Mouse (Mus musculus) midbrain, postnatal 0 days (tissue): ENCODE results near the gene Cd79b. TPM values are rescaled to one million over a fixed set of nuclear protein-coding genes. Genes with fewer than 3 reads are reported as not detected.

Experiments used
- ATAC-seq: fragments of 200-750 bp; cut with Nextera tagmentation; 2 replicates; pipeline ENCODE4 v1.8.0; 2017; ENCODE audit warnings: moderate number of reproducible peaks, mild to moderate bottlenecking, moderate TSS enrichment, moderate library complexity; ENCODE audit not compliant: low FRiP score
- DNase-seq: peaks from one replicate; pipeline ENCODE4 v3.0.0-alpha.2; 2015; ENCODE audit warnings: low spot score
- H3K27ac ChIP-seq: fragments of 300-500 bp; sonication (generic); 2 replicates; pipeline ENCODE4 v1.5.1; 2014; ENCODE audit warnings: low read depth, mild to moderate bottlenecking, low read length, mixed read lengths
- H3K27me3 ChIP-seq: fragments of 300-500 bp; sonication (generic); 2 replicates; pipeline ENCODE4 v1.6.1; 2014; ENCODE audit warnings: low read length, control low read depth, mixed read lengths; ENCODE audit not compliant: insufficient read depth
- H3K36me3 ChIP-seq: fragments of 300-500 bp; sonication (generic); 2 replicates; pipeline ENCODE4 v1.6.1; 2014; ENCODE audit warnings: low read length, control low read depth, mixed read lengths; ENCODE audit not compliant: insufficient read depth
- H3K4me1 ChIP-seq: fragments of 300-500 bp; sonication (generic); 2 replicates; pipeline ENCODE4 v1.6.1; 2014; ENCODE audit warnings: mild to moderate bottlenecking, control low read depth, antibody characterized with exemption, low read length, mixed read lengths; ENCODE audit not compliant: insufficient read depth
- H3K4me2 ChIP-seq: fragments of 300-500 bp; sonication (generic); 2 replicates; pipeline ENCODE4 v1.6.1; 2014; ENCODE audit warnings: low read depth, mild to moderate bottlenecking, low read length, mixed read lengths; ENCODE audit not compliant: poor library complexity, severe bottlenecking
- H3K4me3 ChIP-seq: fragments of 300-500 bp; sonication (generic); 2 replicates; pipeline ENCODE4 v1.5.1; 2014; ENCODE audit warnings: low read depth, mild to moderate bottlenecking, low read length, moderate library complexity
- H3K9ac ChIP-seq: fragments of 300-500 bp; sonication (generic); replicated peaks from 2 replicates; pipeline ENCODE4 v1.6.1; 2014; ENCODE audit warnings: mild to moderate bottlenecking, low read length, moderate library complexity, mixed read lengths; ENCODE audit not compliant: poor library complexity, severe bottlenecking
- H3K9me3 ChIP-seq: fragments of 300-500 bp; sonication (generic); 2 replicates; pipeline ENCODE4 v1.6.1; 2016; ENCODE audit warnings: low read length, control low read depth
- CTCF ChIP-seq: IDR thresholded peaks from 2 replicates; pipeline ENCODE4 v1.5.1; 2016; ENCODE audit warnings: antibody characterized with exemption, mild to moderate bottlenecking
- WGBS: fragments of 180-500 bp; shearing (Covaris S2); extraction: QIAGEN DNeasy Blood & Tissue Kit; methylation state at CpG from one replicate; pipeline ENCODE4 v1.1.7; 2014; 5-methylcytosine and 5-hydroxymethylcytosine counted together
- polyA plus RNA-seq: library from polyadenylated mRNA; unstranded; fragments of >200 nt; fragmentation: Nextera tagmentation; extraction: Ambion mirVana; gene quantifications from 2 replicates; pipeline ENCODE4 v1.2.1, GENCODE M21; 2015
- total RNA-seq: library from RNA; depleted of rRNA; stranded (reverse); fragments of >200 nt; gene quantifications from 2 replicates; pipeline ENCODE4 v1.2.3, GENCODE M21; 2014

The Cd79b gene
- total and polyA plus RNA-seq, 2 experiments from 2014 or later, result 0.38 to 1.1 TPM

DNA sequence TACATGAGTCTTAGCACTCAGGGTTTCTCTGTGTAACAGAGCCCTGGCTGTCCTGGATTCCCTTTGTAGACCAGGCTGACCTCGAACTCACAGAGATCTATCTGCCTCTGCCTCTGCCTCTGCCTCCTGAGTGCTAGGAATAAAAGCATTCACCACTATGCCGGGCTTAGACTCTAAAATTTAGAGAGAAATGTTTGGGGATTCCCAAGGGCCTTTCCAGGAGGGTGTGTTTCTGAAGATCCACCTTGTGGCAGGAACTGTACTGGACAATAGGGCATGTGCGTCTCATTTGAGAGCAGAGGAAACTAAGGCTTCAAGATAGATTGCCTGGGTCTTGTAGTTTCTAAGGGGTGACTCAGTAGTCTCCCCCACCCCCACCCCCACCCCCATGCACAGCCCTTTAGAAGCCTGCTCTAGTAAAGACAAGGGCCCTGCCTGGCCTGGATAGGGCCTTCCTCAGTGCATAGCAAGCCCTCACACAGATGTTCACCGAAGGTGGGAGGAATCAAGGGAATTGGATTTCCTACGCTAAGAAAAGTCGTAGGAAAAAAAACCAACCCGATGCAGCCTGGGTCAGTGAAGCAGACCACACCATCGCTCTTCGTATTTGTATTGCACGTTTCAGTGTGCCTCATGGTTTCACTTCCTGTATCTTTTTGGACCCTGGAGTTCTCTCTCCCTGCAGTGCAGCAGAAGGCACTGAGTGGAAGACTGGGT lies 9.1 kb downstream of the Cd79b start:
- H3K27ac ChIP-seq, result no peak overlapping the region
- H3K4me1 ChIP-seq, result no peaks in the 10 kb centered on the region
- ATAC-seq (no peak), DNase-seq (no peak)
- H3K4me3 ChIP-seq, result no peak overlapping the region
- H3K9ac ChIP-seq, result no peak overlapping the region
- 84% methylated on average over 10 of the region's 10 CpGs for WGBS
- no peaks in the 10 kb centered on the region for H3K27me3 ChIP-seq
- H3K36me3 ChIP-seq, result no peaks in the 10 kb centered on the region
- no peak overlapping the region for H3K4me2 ChIP-seq
- no peak for TF ChIP-seq CTCF
- no peaks in the 10 kb centered on the region for H3K9me3 ChIP-seq

DNA sequence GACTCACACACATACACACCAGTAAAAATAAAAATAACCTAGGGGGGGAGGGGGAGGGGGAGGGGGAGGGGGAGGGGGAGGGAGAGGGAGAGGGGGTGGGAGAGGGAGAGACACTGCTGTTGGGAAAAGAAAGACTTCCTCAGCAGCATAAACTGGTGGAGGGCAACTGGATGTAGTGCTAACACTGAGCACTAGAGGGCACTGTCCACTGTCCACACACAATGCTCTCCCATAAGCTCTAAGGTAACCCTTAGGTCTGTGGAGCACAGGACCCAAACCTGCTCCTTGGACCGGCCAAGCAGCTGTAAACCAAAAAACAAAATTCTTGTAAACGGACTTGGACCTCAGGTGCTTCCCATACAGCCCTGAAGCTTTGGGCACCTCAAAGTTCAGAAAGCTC lies 11.9 kb downstream of the Cd79b start:
- peak; percentile 46 for DNase-seq
- 17% methylated on average over 2 of the region's 2 CpGs for WGBS
- H3K4me3 ChIP-seq, result no peak overlapping the region
- TF ChIP-seq CTCF, result peak; percentile 79
- H3K4me1 ChIP-seq, result no peaks in the 10 kb centered on the region
- no peak overlapping the region for H3K27ac ChIP-seq
- H3K4me2 ChIP-seq, result no peak overlapping the region
- ATAC-seq, result no peak
- no peak overlapping the region for H3K9ac ChIP-seq
- no peaks in the 10 kb centered on the region for H3K9me3 ChIP-seq
- no peaks in the 10 kb centered on the region for H3K27me3 ChIP-seq
- H3K36me3 ChIP-seq, result no peaks in the 10 kb centered on the region

DNA sequence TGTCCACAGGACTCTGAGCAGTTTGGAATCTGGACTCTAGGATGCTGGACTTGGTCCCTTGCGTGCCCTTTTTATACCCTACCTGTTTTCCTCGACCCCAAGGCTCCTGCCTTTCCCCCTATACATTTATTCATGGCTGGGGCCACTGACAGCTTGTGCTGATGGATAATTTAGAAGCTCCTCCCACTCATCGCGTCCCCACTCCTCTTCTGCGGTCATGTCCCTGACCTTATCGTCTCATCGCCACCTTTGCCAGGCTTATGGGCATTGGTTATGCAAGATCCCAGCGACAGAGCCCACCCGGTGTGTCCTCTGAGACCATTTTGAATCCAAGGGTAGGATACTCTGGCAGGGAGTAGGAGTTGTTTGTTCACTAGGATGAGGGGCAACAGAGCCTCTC lies 12.8 kb downstream of the Cd79b start, which contains the start of gene Gh:
Gene Gh (minus strand): TSS at position 101 of the 400 bp plus-strand sequence.
- DNase-seq (no peak), ATAC-seq (no peak)
- H3K27me3 ChIP-seq, result no peaks in the 10 kb centered on the region
- WGBS, result 81% methylated on average over 9 of the region's 9 CpGs
- TF ChIP-seq CTCF, result no peak
- H3K27ac ChIP-seq, result no peak within 1 kb of the TSS
- no peaks in the 10 kb centered on the region for H3K9me3 ChIP-seq
- no peaks in the 10 kb centered on the region for H3K4me1 ChIP-seq
- H3K4me3 ChIP-seq, result no peak within 1 kb of the TSS
- H3K9ac ChIP-seq, result no peak within 1 kb of the TSS
- no peak within 1 kb of the TSS for H3K4me2 ChIP-seq
- H3K36me3 ChIP-seq, result no peaks in the 10 kb centered on the region

DNA sequence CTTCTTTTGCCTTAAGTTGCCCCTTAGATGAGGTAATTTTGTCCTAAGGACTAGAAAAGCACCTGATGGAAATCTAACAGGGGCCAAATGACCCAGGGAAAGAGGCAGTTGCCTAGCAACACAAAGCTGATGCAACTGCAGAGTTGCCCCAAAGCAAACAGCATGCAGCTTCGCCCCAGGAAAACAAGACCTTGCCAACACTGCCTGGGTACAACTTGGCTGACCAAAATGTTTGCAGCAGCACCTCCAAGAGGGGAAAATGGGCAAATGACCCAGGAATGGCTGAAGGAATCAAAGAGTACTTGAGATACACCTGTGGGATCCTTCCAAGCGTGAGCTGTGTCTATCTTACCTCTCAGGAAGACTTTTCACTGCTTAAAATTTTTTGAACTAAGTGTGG lies 22.7 kb downstream of the Cd79b start:
- no peak overlapping the region for H3K27ac ChIP-seq
- ATAC-seq (no peak), DNase-seq (no peak)
- H3K4me3 ChIP-seq, result no peak overlapping the region
- TF ChIP-seq CTCF, result no peak
- no peak overlapping the region for H3K9ac ChIP-seq
- H3K27me3 ChIP-seq, result no peaks in the 10 kb centered on the region
- 87% methylated on average over 2 of the region's 2 CpGs for WGBS
- no peak overlapping the region for H3K4me2 ChIP-seq
- H3K9me3 ChIP-seq, result no peaks in the 10 kb centered on the region
- no peaks in the 10 kb centered on the region for H3K36me3 ChIP-seq
- H3K4me1 ChIP-seq, result no peaks in the 10 kb centered on the region

DNA sequence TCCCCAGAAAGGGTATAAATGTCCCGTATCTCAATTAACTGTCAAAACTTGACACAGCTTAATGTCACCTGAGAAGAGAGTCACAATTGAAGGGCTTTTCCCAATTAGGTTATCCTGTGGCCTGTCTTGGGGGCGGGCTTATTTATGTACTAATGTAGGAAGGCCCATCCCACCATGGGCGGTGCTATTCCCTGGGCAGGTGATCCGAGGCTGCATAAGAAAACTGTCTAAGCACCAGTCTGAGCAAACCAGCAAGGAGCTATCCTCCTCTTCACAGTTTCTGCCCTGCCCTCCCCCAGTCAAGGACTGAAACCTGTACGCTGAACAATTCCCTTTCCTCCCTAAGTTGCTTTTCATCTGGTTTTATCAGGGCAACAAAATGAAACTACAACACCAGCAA lies 24.2 kb downstream of the Cd79b start:
- H3K9me3 ChIP-seq, result no peaks in the 10 kb centered on the region
- H3K4me1 ChIP-seq, result no peaks in the 10 kb centered on the region
- no peak for ATAC-seq
- WGBS, result 93% methylated on average over 5 of the region's 5 CpGs
- H3K4me3 ChIP-seq, result no peak overlapping the region
- no peak overlapping the region for H3K27ac ChIP-seq
- no peak for TF ChIP-seq CTCF
- H3K36me3 ChIP-seq, result no peaks in the 10 kb centered on the region
- H3K27me3 ChIP-seq, result no peaks in the 10 kb centered on the region
- no peak for DNase-seq
- no peak overlapping the region for H3K9ac ChIP-seq
- H3K4me2 ChIP-seq, result no peak overlapping the region

DNA sequence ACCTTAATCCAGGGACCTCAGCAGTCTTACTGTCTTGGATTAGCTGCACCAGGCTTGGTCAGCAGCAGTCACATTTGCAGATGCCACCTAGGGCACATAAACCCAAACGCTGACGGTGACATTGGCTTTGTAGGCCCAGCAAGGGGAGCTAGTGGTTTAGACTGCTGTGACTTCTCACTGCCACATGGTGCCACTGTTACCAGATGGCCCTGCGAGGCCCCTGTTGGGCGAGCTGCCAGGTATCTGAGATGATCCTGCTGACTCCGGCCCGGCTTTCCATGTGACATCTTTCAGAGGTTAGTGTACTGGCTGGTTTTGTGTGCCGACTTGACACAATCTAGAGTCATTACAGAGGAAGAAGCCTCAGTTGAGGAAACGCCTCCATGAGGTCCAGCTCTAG lies 25.2 kb downstream of the Cd79b start:
- Histone ChIP-seq H3K9ac (no peak overlapping the region), H3K4me3 (no peak overlapping the region), H3K27ac (no peak overlapping the region), H3K36me3 (no peaks in the 10 kb centered on the region), H3K4me2 (no peak overlapping the region), H3K9me3 (no peaks in the 10 kb centered on the region), H3K4me1 (no peaks in the 10 kb centered on the region), H3K27me3 (no peaks in the 10 kb centered on the region)
- DNase-seq (peak; percentile 79), ATAC-seq (no peak)
- peak; percentile 37 for TF ChIP-seq CTCF
- 63% methylated on average over 8 of the region's 8 CpGs for WGBS
